Mouse (Mus musculus) layer of hippocampus, postnatal 14 days (tissue): ENCODE results near the gene Myo6. TPM values are rescaled to one million over a fixed set of nuclear protein-coding genes. Genes with fewer than 3 reads are reported as not detected.

Experiments
- DNase-seq, 2 experiments: peaks; one replicate each; pipeline ENCODE4 v3.0.0; 2021 to 2022; ENCODE audit warnings: low spot score in 2 of 2, mixed read lengths in 1 of 2
- total RNA-seq, 2 experiments: library from RNA; stranded (reverse); gene quantifications; 2 replicates each; pipeline ENCODE4 v1.2.3; 2021

Myo6 gene
- total RNA-seq, 2 experiments from 2014 or later, result 75.1 to 75.9 TPM

DNA sequence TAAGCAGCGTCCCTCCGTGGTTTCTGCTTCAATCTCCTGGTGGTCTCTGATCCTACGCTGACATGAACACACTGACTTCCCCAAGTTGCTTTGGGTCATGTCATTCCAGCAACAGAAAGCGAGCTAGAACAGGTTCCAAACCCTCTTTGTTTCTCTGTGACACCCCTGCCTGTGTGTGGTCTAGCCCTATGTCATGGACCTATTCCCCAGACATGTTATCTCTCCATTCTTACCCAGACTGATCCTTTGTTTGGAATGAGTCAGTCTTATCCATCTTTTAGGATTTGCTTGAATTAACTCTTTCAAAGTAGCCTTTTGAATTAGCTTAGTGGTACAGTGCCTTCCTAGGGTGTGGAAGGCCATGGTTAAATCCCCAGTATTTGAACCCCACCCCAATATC lies 14.9 kb downstream of the Myo6 start:
- DNase-seq, result no peak

GRCm38 (mm10) chr9:80180771-80181170 lies 15.9 kb downstream of the Myo6 start:
- no peak for DNase-seq

GRCm38 (mm10) chr9:80181692-80182091 lies 16.9 kb downstream of the Myo6 start:
- no peak for DNase-seq

GRCm38 (mm10) chr9:80184138-80184537 lies 19.3 kb downstream of the Myo6 start:
- no peak for DNase-seq

GRCm38 (mm10) chr9:80185737-80186136 lies 20.9 kb downstream of the Myo6 start:
- no peak for DNase-seq

DNA sequence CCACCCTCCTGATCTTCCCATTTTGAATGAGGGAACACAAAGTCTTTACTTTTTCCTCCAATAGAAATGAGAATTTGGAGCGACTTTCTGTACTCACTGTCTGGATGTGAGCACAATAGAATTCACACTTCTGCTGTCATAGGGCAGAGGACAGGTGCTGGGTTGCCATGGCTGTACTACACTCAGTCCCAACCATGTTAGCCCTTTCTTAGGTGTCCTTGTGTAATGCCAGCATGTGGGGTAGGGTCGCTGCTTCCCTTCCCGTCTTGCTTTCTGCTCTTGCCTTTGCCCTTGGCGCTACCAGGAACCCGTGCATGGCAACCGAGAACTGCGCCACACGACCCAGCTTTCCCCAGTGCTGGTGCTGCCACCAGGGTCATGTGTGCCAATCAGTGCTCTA lies 21.9 kb downstream of the Myo6 start:
- DNase-seq, result no peak

DNA sequence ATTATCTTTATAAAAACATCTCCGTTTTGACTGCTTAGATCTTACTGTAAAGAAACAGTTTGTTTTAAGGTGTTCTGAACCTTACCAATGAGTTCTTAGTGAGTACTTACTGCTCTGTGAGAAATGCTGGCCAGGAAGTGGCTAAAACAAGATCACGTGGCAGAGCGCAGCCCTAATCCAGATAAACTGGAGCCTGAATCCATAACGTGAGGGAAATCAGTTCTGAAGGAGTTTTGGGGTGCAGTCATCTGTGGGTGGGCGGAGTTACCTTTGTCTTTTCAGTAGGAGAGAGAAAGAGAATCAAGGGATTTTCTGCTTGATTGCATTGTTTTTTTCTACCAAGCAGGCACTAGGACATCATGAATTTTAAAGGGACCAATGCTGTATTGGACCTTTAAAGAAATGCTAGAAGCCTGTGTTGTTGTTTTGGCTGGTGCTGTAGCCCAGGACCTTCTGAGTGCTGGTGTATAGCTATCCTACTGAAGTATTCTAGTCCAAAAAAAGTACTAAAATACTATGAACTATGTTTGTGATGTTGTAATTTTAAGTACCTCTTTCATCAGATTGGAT lies 23.6 kb downstream of the Myo6 start:
- DNase-seq, result no peak

DNA sequence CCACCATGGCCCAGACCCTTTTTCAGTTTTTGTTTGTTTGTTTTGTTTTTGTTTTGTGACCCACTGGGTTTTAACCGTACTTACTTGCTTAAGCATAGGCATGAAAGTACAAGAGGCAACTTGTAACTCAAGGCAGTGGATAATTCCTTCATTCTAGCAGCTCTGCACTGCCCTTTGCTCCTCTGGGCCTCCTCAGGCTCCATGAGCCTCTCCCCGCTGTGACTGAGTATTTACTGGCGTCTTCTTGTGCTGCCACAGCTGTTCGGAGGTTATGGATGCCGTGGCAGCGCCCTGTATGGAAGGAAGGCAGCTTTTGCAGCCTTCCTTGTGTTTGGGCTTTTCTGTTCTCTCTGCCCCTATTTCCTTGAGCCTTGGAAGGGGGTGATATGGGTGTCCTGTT lies 26.4 kb downstream of the Myo6 start:
- no peak for DNase-seq

DNA sequence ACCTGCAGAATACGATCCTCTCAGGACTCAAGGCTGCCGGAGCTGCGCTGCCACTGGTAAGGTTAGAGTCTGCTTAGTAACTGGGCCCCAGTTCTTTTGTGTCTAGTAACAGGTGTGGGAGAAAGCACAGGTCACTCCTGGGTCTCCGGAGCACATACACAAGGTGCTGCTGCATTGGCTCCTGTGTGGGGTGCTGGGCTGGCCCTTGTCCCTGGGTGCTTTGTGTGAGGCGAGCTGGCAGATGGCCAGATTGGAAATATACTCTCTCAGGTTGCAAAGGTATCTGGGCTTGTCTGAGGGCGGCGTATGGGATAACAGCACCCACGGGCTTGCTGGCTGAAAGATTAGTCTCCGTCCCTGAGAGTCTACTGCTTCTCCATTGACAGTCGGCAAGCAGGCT lies 27.5 kb downstream of the Myo6 start:
- no peak for DNase-seq

DNA sequence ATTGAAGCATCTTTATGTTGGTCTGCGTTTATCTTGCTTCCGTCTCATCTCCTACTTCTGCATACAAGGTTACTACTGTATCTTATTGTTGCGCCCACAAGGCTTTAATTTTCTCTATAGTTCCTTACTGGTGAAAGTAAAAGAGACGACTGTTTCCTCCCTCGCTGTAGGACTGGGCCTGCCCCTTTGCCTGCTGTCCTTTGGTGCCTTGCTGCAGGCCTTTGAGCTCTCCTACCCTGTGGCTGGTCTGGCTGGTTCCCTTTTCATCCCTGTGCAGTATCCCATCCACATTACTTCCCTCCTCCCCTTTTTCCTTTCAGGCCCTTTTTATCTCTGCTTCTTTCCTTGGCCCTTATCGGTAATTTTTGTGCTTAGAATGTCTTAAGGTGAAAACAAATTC lies 29.6 kb downstream of the Myo6 start:
- DNase-seq, result no peak

DNA sequence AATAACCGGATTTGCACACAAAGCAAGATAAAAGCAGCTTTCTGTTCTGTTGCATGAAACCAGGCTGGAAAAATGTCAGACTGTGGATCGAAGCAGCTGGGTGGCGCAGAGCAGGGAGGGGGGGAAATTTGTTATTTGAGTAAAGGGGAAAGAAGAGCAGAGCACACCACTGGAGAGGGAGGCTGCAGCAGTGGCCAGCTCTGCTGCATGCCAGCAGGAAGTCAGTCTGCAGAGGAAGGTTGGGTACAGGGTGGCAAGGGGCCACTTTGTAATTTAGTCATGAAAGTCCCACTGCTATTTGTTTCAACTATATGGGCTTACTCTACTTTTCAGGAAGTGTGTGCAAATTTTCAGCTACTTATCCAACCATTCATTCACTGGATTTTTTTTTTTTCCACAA lies 31.3 kb downstream of the Myo6 start:
- DNase-seq, result no peak

- no peak for DNase-seq
These were observed 32.4 kb downstream of the Myo6 start for GRCm38 (mm10) chr9:80197233-80197632.

- DNase-seq, result no peak
These were observed 36.0 kb downstream of the Myo6 start for GRCm38 (mm10) chr9:80200855-80201254.

DNA sequence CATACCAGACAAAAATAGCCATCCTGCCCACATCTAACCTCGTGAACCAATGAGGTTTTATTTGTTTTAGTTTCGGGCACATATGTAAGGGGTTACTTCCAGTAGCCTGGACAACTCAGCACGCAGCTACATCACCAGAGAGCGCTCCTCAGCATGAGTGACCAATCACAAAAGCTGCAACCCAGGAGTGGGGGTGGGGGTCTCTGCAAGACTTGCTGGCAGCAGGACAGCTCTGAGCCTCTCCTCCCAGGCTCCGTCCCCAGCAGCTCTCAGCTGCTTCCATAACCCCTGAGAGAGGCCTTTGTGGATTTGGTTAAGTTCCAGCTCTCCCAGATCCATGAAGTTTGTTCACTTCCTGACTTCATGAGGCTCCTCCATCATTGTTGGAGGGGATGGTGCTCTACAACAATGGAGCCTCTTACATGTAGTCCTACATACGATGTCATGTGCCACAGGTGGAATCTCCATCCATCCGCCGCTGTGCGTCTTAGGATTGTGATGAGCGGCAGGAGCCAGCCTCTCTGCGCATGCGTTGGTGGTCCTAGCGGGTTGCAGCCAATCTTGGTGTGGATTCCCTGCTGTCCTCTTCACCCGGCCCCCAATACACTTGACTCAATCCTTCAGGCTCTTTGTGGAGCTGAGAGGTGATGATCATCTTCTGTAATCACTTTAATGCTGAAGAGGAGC lies 37.7 kb downstream of the Myo6 start:
- no peak for DNase-seq

DNA sequence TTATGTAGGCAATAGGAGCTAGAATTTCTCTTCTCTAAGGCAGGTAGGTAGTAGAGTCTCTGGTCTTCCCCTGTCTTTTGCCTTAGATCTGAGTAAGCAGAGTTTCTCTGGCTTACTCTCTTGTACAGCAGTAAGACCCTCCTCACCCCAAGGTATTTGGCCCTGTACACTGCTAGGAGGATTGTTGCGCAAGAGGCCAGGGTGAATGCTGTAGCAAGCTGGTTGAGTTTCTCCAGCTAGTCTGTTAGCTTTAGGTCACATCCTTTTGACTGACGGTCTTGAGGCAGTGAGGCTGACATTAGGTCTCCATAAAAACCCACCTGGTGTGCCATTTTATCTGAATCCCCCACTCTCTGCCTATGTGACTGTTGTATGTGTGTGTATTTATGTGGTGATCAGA lies 43.9 kb downstream of the Myo6 start:
- DNase-seq, result no peak

DNA sequence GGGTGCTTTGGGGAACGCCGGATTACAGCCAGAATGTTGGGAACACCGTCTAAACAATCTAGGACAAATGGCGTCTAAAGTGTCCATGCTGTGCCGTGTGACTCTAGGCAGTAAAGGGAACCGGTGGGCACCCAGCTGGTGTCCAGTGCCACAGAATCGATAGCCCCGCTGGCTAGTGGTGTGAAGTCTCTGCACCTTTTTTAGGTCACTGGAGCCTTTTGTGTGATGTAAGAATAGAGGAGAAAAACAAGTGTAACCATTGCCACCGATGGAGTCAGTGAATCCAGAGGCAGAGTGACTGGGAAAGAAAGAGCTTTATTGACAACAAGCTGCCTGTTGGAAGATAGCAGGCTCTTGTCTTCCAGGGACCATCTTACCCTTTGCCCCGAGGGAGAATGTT lies 44.6 kb downstream of the Myo6 start:
- no peak for DNase-seq

DNA sequence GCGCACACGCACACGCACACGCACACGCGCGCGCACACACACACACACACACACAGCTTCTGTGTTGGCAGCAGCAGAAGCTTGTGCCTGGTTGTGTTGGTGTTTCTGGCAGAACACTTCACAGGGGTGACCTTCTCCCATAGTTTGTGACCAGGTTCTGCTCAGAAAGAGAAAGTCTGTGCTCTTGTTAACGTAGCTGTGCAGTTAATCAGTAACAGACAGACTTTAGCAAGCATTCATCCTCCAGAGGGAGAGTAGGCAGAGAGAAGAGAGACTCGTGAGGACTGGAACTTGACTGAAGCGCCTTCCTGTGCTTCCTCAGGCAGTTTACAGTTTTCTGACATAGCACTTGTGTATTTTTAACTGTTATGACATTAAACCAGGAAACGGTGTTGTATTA lies 45.3 kb downstream of the Myo6 start:
- DNase-seq, result no peak

DNA sequence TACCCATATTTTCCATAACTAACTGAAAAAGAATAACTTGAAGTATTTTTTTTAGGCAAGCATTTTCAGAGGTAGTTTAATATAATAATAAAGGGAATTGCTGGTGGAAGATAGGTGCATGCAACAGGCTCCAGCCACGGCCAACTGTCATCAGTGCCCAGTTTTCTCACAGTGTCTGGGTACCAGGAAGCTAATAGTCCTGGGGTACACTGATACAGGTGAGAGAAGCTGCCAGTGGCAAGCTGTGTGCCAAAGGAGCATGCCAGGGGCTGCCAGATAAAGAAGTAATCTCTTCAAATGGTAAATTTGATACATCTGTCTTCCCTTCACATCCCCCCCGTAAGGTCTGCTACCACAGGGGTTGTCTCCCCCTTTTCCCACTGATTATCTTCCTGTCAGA lies 48.6 kb downstream of the Myo6 start:
- DNase-seq, result no peak

DNA sequence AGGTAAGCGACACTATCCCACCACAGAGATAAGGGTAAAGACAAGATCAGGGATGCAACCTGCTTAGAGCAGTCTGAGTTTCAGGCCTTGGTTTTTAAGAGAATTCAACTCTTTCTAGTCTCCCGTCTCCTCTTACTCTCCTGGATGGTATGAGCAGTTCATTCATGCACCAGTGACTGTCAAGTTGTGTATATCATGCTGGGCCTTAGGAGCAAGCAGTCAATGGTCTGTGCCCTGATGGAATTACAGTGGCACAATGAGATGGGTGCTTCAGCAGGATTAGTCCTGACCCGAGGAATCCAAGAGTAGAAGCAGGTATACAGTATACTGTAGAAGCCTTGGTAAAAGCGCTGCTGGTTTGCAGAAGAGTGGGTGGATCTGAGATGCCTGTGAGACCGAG lies 50.7 kb downstream of the Myo6 start:
- DNase-seq, result no peak

DNA sequence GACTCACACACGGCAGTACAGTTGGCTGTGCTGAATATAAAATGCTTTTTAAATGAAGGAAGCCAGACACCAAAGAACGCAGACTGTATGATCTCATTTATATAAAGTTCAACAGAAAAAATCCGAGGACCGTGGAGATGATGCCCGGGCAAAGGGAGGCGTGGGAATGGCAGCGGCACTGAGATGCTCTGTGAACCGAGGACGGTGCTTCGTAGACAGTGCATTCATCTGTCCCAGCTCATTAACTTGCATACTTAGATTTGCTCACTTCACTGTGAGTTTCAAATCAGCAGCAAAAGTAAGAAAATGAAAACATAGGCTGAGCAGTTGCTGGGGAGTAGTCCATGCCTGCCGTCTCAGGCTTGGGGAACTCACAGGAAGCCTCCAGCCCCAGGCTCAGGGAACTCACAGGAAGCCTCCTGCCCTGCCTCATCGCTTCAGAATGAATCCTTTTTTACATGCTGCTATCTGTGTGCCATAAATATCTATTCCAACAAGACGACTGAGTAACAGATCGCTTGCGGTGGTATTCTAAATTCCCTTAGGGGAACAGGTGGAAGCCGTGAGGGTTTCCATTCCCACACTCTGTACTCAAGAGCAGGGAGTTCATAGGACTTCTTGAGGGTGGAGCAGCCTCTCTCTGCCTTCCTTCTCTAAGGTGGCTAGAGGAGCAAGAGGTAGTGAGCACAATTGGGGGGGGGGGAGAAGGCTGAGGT lies 52.1 kb downstream of the Myo6 start:
- DNase-seq, result no peak

- no peak for DNase-seq
These were observed 53.9 kb downstream of the Myo6 start for GRCm38 (mm10) chr9:80218718-80219117.

DNA sequence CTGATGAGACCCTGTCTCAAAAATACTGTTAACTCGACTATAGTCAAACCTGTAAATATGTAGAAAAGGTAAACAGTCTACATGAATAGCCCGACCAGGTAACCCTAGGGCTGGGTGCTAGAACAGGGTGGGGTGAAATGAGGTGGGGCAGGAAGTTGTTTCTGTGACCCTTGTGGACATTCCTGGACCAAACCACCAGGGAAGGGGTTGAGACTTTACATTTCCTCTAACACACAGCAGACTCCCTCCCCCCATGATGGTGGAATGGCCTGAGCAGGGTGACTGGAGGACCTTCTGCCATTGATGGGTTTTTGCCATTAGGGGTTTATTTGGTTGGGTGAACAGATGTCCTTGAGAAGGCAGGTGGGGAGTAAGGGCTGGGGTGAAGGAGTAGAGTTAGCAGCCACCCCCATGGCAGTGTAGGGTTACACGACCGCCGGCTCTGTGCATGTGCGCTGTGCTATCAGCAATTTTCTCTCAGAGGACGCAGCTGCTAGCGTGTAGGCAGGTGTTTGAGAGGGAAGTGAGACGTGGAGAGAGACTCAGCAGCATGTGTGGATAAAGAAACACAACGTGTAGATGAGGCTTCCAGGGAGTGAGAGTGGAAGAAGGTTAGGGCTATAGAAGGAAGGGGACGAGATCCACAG lies 59.3 kb downstream of the Myo6 start:
- DNase-seq, result no peak
